Mouse (Mus musculus) mouse embryonic stem cell (cell line): Measurements from ENCODE around the gene Ccna1.

Experiments
- in situ Hi-C, 2 experiments: fragments of 300-500 bp; cut with MboI; formaldehyde crosslinking; loops; 1 replicate in 1 of 2; 3 replicates in 1 of 2; pipeline ENCODE4 v1.14.3; 2019 to 2020; ENCODE audit warnings: low sequenced_read_pairs in 2 of 2, low pct_unique_long_range_greater_than_20kb in 1 of 2, mixed read lengths in 1 of 2; ENCODE audit not compliant: unreplicated experiment in 1 of 2

The Ccna1 gene

GRCm38 (mm10) chr3:55004036-55004435 is 51.3 kb downstream of the Ccna1 start:
- in situ Hi-C loops, result loop anchor here (5.0 to 10.0 kb wide), 2 partner anchors 69 to 72 kb away; no protein-coding TSS in a partner anchor

GRCm38 (mm10) chr3:55001677-55002076 is 53.6 kb downstream of the Ccna1 start:
- in situ Hi-C loops, result loop anchor here (5.0 to 10.0 kb wide), 2 partner anchors 67 to 69 kb away; no protein-coding TSS in a partner anchor
